Mouse (Mus musculus) erythroid progenitor cell, adult 5-6 weeks (primary cell): ENCODE measurements at regions not wholly inside any gene's neighbourhood (a gene's known extent, or its start where the extent isn't known, plus 50 kb on each side); places are given as distances from the start of the nearest gene placed in this dataset.

Experiments used
- ATAC-seq: replicated peaks from 2 replicates; pipeline ENCODE4 v1.8.0; 2016; ENCODE audit warnings: moderate number of reproducible peaks, mild to moderate bottlenecking, moderate TSS enrichment, inconsistent platforms; ENCODE audit not compliant: poor library complexity, low FRiP score, severe bottlenecking

DNA sequence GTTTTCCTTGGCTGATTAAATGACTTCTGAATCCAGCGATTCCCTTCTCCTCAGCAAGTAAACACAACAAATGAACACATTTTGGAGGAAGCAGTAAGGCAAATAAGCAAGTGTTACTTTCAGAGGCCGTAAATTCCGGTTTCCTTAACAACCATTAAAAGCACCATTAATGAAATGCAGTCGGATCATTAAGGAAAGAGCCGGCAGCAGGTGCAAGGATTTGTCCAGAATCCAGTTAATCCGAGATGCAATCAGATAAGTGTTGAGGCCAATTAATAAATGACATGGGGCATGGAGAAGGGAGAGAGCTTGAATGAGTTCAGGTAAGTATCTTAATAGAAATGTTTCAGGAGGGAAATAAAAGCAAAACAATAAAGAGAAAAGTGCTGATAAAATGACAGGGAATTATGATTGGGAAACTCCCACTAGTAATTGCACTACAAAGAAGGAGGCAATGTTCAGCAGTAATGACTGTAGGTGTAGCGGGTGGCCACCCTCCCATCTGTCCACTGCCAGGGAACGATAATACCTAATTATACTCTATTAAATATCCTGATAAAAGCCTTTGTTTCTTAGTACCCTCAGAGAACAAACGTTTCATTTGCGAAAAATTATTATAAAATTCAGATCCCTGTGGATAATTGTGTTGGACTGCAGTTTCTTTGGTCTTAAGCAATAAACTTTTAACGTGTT lies 194.9 kb downstream of the Kcnj2 start:
- ATAC-seq, result no peak

DNA sequence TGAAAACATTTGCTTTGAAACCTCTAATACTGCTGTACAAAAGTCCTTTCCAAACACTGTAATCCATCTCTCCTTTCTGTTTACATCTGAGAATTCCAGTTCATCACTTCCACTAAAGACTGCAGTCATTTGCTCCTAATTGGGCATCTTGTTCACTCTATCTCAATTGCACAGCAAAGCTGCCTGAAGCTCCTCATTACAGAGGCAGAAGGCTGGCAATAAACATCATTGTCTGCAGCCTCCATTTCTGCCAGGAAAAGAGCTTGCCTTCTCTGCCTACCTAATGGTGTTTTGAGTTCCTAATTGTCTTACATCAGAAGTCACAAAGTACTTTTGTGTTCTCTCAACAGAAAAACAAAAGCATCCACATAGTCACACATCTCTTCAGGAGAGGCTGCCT lies 207.7 kb downstream of the Kcnj2 start:
- no peak for ATAC-seq

DNA sequence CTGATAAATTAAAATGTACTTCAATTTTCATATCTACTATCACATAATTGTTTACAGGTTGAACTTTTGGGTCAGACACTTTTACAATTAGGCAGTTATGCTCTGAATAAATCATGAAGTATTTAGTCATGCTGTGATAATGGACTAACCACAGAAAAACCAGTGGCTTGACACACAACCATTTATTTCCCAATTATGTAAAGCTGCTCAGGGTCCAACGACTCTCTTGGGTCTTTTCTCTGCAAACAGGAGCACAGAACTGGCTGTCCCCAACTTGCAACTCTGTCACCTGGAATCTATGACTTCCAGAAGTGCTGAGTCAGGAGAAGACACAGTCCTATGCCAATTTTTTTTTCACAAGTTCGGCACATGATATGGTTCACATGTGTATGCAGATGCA lies 214.8 kb downstream of the Kcnj2 start:
- ATAC-seq, result no peak

DNA sequence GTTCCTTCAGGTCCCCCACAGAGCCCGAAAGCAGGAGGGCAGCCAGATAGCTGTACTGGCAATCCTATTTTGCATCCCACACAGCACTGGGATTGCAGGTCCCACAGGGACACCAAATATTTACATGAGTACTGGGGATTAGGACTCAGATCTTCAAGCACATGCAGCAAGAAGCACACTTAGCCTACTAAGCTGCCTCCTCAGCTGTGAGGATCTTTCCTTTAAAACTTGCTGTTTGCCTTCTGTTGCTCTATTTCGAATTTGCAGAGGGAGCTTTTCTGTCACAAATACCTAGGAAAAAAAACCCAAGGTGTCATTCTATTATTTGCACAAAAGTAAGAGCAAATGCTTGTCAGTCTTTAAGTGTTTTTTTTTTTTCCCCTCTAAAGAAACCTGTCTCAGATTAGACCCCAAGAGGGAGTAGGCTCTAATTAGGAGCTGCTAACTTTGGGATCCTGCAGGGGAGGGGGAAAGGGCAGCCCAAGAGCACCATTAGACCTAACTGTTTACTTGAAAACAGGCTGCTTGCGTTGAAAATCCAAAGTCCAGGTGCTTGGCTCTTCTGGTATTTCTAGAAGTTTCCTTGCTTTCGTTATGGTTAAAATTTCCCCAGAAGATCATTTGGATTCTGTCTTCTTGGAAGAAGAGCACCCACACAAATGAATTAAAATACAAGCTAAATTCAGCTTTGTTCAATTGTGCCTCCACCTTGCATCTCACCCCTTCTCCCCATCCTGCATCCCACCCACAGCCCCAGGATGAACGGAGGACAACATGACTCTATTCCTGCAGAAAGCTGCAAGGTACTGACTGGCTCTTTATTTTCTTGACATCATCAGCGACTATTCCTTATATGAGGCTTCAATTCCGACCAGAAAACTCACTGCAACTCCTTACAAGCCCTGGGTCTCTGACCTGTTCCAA lies 215.5 kb downstream of the Kcnj2 start:
- ATAC-seq, result no peak

DNA sequence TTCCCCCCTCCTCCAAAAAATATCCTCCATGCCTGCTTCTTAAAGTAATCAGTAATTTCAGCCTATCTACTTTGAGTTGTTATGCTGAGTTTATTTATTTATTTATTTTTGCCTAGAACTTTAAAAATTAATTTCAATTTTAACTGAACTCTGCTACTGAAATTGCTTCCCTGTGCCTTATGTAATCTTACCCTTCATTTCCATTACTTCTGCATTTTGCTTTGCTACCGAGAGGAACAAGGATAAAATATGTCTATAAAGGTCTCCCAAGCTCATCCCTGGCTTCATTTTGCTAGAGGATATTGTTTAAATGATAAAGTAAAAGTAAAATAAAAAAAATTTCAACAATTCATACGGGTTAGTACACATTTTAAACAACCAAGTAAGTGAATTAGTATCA lies 216.3 kb downstream of the Kcnj2 start:
- no peak for ATAC-seq

DNA sequence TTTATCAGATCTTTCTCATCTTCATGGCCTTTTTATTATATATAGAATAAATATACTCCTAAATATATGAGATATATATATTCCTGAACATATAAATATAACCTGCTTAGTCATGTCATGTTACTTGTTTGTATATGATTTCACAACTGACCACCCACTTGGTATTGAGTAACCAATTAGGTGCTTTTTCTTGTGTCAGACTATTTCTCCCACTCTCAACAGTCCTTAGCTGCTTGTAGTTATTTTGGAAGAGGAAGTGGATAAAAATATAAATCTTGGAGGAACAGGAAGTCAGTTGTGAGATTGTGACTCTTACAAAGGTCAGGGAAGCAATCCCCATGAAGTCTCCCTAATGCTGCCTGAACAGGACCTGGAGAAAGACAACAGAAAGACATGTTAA lies 224.6 kb downstream of the Kcnj2 start:
- ATAC-seq, result no peak

DNA sequence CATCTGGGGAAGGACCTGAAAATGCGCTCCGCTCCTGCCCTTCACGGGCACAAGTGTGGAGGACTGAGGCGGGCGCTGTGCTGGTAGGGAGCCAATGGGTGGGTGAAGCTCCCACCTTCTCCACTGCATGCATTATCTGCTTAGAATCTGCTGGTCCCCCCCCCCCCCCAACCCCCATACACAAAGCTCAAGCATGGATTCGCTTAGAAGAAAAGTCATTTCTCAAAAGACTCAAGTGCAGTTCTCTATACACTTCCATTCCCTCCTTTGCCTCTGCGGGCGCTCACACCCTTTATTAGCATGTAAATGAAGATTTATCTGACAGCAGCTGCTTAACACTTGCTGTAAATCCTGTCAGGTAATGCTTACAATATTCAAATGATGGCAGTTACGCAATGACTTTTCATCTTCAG lies 230.4 kb downstream of the Kcnj2 start:
- no peak for ATAC-seq

DNA sequence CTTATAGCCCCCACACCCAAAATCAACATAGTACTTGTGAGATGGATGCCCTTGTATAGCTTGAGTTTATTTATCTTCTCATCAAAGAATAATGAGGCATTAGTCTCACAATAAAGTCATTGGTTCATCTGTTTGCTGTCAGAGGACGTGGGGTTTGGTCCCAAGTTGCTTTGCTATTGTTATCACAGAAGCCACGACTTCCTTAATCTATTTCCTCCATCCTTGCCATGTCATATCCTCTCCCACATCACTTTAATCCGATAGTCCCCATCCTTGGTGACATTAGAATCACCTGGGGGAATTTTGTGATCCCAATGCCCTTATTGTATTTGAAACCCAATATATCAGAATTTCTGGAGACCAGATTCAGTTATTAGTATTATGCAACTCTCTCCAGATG lies 246.8 kb downstream of the Kcnj2 start:
- ATAC-seq, result no peak

DNA sequence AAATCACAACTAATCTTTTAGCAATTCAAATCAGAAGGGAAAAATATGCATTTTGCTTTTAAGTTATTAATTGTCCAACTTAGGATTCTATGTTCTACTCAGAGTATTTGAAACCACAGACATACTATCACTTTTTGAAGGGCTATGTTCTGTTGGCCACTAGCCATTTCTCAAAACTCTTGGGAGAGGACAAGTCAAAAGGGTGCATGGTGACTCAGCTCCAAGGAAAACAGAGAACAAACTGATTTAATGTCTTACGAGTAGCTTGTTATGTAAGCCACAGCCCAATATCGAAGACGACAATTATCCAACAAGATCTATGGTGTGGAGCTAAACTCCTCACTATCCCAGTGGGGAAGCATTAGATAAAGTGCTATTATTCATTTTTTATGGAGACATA lies 247.6 kb downstream of the Kcnj2 start:
- ATAC-seq, result no peak

DNA sequence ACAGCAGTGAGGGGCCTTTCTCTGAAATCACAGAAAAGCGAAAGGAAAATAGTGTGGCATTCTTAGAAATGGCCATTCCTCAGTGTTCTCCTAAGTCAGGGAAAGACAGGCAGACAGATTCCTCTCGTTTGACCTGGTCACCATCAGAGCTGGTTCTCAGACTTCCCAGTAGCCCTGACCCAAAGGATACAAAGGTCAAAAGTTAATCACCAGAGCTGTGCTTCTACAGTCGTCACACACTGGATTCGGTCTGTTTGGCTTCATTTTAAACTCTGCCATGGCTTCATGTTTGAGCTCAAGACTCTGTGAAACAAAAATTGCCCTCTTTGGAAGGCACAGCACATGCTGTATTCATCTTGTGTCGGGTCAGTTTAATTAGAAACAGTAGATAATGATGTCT lies 255.6 kb downstream of the Kcnj2 start:
- ATAC-seq, result no peak

DNA sequence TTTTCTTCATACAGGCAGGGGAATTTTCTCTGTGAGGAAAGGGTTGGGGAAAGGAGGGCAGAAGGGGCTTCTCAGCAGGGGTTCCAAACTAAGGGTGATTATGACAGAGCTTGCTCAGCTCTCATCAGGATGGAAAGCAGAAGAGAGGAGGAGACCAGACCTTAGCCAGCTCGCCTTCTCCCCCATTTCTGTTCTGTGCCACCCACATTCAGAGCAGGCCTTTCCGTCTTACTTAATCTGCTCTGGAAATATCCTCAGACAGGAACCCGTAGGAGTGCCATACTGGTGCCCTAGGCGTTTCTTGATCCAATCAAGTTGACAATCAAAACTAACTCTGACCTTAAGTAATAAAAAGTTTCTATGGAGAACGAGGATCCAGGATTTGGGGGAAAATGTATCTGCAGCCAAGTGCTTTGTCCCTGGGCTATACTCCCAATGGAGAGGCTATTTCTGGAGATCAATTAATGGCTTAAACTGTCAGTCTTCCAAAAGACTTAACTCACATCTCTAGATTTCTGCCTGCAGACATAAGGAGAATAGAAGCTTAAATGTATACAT lies 258.6 kb downstream of the Kcnj2 start:
- ATAC-seq, result no peak

DNA sequence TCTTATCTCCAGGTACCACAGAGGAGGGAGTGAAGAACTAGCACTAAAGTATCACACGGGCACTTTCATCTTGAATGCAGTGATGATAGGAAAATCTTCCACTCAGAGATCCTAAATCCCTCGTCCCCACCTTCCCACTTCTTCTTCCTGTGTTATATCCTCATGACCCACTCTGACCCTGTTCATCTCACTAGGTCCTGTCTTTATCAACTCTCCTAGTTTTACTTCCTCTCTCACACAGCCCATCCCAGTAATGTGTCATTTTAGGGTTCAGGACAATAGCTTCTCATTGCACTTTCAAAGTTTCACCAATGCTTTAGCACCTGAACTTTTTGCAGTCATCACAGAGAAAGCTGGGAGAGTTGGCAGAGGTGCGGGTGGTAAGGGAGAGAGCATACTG lies 261.0 kb downstream of the Kcnj2 start:
- ATAC-seq, result no peak

DNA sequence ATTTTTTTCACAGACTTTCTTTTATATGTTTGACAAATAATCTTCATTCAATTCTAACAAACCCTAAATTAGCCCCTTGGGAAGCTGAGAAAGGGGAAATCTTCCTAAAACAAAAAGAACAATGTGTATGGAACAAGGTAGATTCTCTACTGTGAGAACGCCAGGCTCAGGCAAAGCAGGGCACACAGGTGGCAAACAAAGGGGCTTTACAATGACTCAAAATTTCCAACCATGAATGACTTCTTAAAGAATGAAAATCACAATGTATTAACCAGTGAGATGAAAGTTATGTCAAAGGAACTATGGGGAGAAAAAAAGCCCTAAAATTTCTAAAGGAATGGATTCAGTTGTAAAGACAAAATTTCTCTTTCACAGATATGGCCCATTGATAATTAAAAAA lies 262.3 kb downstream of the Kcnj2 start:
- no peak for ATAC-seq

DNA sequence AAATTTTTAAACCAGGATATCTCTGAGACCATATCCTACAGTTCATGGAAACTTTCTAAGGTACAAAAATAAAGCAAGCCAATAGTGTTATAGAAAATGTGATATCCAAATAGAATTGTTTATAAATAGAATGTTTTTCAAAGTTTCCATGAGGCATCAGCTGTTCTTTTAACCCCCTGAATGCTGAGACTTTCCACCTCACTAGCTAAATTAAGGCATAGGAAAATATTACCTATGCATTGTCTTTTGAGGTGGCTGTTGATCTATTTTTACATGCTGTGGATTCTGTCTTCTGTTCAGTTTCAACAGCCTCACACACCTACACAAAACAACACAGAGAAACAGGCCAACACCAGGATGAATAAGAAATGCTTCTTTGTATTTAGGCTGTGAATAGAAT lies 265.6 kb downstream of the Kcnj2 start:
- no peak for ATAC-seq

DNA sequence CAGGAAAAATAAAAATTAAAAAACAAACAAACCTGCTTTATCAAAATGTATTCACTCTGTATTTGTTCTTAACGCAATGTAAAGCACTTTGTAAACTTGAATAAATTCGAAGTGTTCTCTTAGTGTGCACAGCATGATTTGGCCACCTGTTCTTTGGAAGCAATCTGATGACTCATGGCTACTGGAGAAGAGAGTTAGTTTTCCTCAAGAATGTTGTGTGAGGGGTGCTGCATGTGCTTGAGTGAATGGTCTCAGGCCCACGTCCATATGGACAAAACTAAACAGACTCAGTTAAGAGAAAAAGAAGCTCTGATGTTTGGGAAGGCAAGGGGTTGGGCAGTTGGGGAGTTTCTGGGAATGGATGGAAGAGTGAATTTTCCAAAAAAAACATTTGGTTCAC lies 267.1 kb downstream of the Kcnj2 start:
- ATAC-seq, result no peak

DNA sequence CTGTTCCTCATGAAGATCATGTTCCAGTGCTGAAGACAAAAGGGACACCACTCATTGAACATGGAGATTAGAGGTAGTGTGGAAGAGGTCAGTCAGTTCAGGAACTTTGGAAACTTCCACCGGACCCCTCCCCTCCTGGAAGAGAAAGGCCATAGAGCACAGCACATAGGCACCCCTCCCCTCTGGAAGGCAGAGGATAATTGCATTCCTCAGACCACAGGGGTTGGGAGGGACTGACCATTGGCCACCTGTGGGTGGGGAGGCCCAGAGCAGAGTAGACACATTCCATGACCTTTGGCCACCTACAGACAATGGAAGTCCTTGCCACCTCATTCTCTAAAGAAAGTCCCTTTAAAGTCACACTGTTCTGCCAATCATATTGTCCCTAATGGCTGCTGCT lies 281.6 kb downstream of the Kcnj2 start:
- ATAC-seq, result no peak

DNA sequence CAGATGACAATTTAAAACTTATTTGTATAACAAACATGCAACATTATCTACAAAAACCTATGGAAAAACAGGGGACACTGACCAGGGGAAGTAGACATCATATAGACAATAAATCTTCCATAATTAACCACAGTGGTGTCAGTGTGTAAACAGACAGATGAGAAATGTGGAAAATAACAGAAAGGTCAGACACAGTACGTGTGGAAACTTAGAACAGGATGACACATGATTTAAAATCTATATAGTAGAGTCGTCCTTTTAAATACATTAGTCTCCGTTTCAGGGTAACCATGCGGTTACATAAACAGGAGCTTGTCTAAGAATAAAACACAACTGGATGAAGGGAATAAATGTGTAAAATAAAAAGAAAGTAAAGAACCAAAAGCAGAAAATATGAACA lies 284.1 kb downstream of the Kcnj2 start:
- no peak for ATAC-seq

DNA sequence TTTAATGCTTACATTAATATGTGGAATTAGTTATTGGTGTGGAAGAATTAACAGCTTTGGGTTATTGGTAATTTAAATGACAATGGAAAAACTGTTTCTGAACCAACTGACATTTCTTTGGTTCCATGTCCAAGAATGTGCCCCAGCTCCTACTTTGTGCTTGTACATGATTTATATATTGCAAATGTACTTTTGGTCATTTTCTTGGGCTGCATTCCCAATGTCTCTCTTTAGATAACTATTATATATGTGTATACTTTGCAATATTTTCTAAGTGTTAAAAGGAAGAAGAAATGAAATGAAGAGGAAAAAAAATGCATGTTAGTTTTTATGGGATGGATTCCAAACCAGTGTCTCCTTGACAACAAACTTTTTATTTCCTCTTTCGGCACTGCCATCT lies 297.4 kb downstream of the Kcnj2 start:
- ATAC-seq, result no peak

DNA sequence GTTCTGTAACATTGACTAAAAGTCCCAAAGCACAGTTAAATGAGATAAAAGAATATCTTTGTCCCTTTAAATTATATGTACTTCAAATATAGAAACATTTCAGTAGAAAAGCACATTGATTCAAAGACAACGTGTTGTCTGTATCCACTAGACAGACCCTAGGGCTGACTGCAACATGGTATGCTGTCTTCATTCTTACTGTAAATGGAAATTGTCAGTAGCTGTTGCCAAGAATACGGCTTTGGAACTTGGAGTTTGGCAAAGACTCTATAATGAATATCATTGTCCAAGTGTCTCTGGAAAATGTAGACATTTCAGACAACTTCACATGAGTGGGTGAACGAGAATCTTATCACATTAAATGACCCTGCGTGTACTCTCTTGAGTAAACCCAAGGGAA lies 311.2 kb downstream of the Kcnj2 start:
- ATAC-seq, result no peak

DNA sequence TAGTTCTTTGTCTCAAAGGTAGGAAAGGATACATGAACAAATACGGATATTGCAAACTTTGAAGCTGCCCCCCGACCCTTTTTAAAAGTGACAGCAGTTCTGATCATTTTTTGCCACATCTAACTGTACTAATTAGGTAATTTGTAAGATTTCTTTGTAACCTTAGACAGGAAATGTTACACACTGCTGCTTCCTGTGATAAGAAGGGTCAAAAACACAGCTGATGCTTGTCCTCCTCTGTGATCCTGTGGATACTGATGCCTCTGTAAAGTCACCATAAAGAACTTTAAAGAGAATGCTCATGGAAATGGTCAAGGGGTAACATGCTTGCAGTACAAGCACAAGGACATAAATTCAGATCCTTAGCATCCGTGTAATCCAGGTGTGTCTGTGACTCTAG lies 313.9 kb downstream of the Kcnj2 start:
- ATAC-seq, result no peak

DNA sequence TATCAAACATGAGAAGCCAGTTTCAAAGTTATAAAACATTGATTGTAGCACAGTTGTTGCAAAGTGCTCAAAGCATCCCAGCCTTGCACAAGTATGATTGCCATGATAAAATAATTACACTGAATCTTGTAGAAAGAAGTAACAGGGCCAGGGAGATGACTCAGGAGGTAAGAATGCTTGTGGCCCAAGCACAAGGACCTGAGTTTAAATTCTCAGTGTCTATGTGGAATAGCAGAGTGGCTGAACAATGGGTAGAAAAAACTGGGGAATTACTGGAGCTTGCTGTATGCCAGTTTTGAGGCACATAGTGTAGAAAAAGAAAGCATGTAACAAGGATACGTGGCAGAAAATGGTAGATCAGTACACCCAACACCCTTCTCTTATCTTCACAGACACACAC lies 332.7 kb downstream of the Kcnj2 start:
- no peak for ATAC-seq
